Mouse (Mus musculus): ENCODE data around the gene Snw1.
"Not testable (repeated sequence)": the region's sequence is repeated elsewhere in the genome, so short reads cannot be mapped to it uniquely, and the experiment has no call there.

Snw1 gene

GRCm38 (mm10) chr12:87471964-87472786 lies at the start of gene Snw1:
Gene Snw1 (minus strand): TSS chr12:87472274.
- peak; percentile 89 for DNase-seq (ENCODE audit: low spot score)

DNA sequence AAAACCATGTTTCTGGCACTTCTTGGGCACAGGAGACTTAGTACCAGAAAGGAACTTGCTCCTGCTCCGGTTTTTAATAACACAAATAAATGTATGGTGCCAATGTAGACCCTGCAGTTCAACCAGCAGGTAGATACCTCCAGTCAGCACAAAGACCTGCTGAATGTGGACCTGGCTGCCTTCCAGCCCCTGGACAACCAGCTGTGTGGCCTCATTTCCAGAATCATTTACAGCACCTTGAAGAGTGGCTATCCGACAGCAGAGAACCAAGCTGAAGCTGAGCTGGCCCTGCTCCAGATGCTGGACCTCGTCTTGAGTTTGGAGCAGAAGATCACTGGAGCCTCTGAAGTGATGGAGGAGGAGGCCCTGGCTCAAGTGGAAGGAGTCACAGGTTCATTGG lies 47.5 kb upstream of the Snw1 start:
- DNase-seq (ENCODE audit: low spot score): not testable (repeated sequence)

DNA sequence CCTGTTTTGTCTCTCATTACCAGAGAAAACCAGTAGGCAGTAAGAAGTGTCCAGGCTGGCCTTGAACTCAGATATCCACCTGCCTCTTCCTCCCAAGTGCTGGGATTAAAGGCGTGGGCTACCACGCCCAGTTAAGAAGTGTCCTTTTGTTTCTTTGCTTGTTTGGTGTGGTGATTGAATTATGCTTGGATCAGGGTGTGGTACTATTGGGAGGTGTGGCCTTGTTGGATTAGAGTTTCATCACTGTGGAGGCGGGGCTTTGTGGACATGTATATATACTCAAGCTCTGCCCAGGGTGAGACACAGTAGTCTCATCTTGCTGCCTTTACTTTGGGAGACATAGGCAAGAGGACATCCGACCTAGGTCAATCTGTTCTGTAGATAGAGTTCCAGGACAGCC lies 41.9 kb upstream of the Snw1 start, which contains the start of gene Gm8300:
Gene Gm8300, plus strand, starts transcription at position 301 of the 400 bp plus-strand sequence.
- not testable (repeated sequence) for DNase-seq (ENCODE audit: low spot score)

DNA sequence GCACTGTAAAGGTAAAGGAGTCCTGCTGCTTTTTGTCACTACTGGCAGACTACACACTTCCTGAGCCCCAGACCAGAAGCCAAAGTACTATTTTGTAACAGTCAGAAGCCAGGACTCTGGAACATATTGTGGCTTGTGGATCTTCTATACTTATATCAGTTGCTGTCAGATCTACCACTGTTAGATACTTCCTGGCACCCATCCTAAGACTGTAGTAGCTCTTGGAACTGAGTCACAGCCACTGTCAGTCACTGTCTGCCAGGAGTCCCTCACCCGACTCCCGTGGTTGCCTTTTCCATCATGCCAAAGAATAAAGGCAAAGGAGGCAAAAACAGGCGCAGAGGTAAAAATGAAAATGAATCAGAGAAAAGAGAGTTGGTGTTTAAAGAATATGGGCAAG lies 22.3 kb upstream of the Snw1 start, which contains the start of gene Gm5788:
Gene Gm5788, plus strand, starts transcription at position 301 of the 400 bp plus-strand sequence.
- DNase-seq (ENCODE audit: low spot score): not testable (repeated sequence)

DNA sequence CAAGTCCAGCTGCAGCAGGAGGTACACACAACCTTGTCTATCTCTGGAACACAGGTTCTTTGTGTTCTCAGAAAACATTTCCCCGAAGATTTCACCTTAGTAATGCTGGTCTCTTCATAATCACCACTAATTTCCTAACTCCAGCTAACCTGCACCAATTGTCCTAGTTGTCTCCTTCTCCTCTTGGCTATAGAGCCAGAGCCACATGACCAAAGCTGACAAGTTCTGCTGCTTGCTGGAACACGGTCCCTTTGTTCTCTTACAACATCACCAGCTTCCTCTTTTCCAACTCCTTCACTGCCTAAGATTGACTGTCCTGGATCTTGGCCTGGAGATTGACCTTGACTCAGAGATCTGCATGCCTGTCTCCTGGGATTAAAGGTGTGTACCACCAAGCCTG lies 16.6 kb upstream of the Snw1 start:
- not testable (repeated sequence) for DNase-seq (ENCODE audit: low spot score)

- not testable (repeated sequence) for DNase-seq (ENCODE audit: low spot score)
Observed at GRCm38 (mm10) chr12:87482482-87482881, 10.4 kb upstream of the Snw1 start.

GRCm38 (mm10) chr12:87474756-87475155 lies 2.7 kb upstream of the Snw1 start:
- DNase-seq (ENCODE audit: low spot score): no peak

DNA sequence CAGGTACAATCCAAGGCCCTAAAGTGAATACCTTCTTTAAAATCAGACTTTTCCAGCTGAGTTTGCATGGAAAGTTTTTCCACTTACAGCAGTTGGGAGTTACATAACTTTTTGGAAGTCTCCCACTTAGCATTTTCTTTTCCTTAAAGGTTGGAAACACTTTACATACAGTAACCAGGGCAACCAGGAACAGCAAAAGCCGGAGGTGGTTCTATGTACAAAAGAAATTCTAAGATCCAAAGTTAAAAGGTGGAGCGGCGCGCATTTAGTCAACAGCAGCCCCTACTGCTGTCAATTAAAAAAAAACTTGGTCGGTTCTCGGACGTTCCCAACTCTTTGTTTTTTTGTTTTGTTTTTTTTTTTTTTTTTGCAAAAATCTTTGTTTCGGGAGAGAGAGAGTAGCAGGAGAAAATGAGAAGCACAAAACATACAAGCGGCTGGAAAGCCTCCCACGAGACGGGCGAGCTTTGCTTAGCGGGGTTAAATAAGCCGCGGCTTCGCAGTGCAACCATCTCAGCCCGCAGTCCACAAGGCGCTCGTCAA lies 582 bp downstream of the Snw1 start:
- no peak for DNase-seq (ENCODE audit: low spot score)

- no peak for DNase-seq (ENCODE audit: low spot score)
Observed at GRCm38 (mm10) chr12:87470263-87471136, 1.6 kb downstream of the Snw1 start.

DNA sequence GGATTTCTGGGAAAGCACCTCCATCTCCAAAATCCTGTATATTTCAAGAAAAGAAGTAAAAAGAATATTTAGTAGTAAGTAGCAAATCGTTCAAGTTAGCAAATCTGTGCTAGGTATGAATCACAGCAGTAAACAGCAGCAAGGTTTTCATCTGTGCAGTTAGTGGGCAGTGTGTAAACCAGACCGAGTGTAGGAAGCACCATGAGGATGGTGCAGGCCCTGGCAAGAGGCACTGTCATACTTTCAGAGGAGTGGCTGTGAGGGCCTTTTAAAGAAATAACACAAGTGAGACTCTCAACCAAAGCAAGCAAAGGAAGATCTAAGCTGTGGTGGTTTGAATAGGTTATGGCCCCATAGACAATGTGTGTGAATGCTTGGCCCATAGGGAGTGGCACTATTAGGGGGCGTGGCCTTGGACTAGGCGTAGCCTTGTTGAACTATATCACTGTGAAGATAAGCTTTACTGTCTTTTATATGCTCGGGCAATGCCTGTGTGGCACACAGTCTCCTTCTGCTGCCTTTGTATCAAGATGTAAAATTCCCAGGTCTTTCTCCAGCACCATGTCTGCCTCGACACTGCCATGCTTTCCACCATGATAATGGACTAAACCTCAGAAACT lies 7.3 kb downstream of the Snw1 start:
- no peak for DNase-seq (ENCODE audit: low spot score)

- no peak for DNase-seq (ENCODE audit: low spot score)
Observed at GRCm38 (mm10) chr12:87449456-87449855, 22.6 kb downstream of the Snw1 start.

DNA sequence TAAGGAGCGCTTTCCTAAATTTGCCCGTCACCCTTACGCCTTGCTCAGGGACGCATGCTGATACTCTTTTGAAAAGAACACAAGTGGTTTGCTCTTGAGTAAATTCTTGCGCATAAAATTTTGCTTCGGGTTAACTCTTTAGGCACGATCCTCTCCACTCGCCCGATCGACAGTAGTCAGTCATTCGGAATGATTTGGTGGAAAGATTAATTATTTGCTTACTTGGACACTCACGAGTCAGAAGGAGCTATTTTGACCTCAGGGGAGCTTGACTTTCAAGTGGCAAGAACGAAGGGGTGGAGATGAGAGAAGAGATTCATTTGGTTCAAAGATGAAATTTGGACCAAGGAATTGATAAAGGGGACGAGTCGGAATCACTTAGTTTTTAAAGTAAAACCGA lies 27.9 kb downstream of the Snw1 start:
- no peak for DNase-seq (ENCODE audit: low spot score)

DNA sequence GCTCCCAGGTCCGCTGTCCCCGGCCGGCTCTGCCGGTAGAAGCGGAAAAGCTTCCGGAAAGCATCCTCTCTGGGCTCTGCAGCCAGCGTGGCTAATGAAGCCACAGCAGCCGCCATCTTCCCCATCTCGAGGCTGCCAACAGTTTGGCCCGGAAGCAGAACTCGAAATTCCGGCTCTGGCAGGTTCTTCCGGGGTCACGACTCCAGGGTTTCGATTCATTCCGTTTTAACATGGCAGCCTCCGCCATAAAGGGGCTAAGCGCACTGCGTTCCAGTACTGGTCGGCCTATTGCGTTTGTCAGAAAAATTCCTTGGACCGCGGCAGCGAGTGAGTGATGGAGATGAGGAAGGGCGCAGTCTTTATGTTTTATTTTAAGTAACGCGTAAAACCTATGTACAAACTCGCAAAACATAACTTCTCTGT lies 28.4 kb downstream of the Snw1 start, which contains the start of the genes Slirp and Alkbh1:
Gene Slirp, plus strand, starts transcription at position 197 of the 423 bp plus-strand sequence.
Gene Alkbh1, minus strand, starts transcription at position 318 of the 423 bp plus-strand sequence.
- peak; percentile 77 for DNase-seq (ENCODE audit: low spot score)

GRCm38 (mm10) chr12:87443115-87443699 lies 28.9 kb downstream of the Snw1 start:
- no peak for DNase-seq (ENCODE audit: low spot score)

- DNase-seq (ENCODE audit: low spot score): no peak
Observed at GRCm38 (mm10) chr12:87442177-87443114, 29.6 kb downstream of the Snw1 start.

GRCm38 (mm10) chr12:87428885-87429284 lies 43.2 kb downstream of the Snw1 start:
- DNase-seq (ENCODE audit: low spot score): no peak

DNA sequence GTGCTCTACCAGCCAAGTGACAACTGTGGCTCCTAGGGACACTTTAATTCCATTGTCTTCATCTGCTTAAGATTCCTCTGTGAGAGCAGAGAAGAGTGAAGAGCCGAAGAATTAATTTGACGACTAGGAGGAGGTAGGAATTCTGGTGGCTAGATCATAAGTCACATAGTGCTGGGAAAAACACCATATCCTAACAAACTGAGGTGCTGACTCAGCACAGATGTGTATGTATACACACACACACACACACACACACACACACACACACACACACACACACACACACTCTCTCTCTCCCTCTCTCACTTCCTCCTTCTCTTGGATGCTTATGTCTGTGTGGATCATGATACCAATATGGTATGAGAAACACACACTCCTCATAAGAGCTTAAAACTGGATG lies 43.8 kb downstream of the Snw1 start:
- DNase-seq (ENCODE audit: low spot score): no peak

- DNase-seq (ENCODE audit: low spot score): no peak
Observed at GRCm38 (mm10) chr12:87426354-87427031, 45.6 kb downstream of the Snw1 start.

DNA sequence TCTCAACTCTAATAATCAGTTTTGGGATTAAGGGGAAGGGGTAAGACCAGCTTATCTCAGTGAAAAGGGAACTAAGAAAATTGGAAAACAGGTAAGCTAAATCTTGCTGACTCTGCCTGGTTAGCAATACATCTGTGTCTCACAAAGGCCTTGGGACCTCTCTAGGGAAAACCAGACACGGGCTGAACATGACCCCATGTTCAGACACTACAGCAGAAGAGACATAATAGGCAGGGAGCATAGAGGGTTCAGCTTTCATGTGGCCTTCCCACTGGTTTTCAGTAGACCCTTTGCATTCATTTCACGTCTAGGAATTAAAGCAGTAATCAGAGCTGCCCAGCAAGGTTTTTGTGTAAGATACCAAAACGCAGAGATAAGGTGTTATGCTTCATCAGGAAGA lies 47.6 kb downstream of the Snw1 start:
- no peak for DNase-seq (ENCODE audit: low spot score)

- DNase-seq (ENCODE audit: low spot score): no peak
Observed at GRCm38 (mm10) chr12:87423700-87424099, 48.4 kb downstream of the Snw1 start.
